Comparison of ENCODE assay signal across 17 mouse cellular contexts in the genomic region with DNA sequence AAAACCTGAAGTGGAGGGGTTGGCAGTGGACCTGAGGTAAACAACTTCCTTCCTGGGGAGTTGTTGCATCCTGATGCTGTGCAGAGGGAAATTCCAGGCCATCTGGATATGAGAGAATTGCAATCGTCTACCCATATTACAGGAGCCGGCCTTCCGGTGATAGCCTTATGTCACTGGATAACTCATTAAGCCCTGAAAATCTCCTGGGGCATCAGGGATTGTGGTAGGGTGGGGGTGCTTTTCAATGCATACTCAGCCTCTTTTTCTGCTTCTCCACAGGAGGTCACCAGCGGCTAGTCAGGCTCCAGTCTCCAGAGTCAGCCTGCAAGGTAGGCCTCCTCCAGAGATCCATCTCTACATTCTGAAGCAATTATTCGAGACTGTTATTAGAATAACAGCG.
DNase-seq lines count a peak whose midpoint lies in the region; ATAC-seq and TF ChIP-seq lines count a peak whose summit lies in the region.
"Had no signal": no experiment of that assay in that cellular context is flagged by ENCODE, and none has a peak within 500 bp of the region (broad histone marks: within the 10 kb centered on the region; RNA-seq: fewer than 3 reads in every experiment).

No protein-coding gene starts in this region.

- H3K27me3 ChIP-seq in embryonic facial prominence, embryonic 14.5 days (replicated peaks; ENCODE audit: control insufficient read depth, insufficient read depth, low read length) = no peaks in the 10 kb centered on the region
- no peaks in the 10 kb centered on the region for H3K27me3 ChIP-seq in embryonic facial prominence, embryonic 10.5 days (replicated peaks; ENCODE audit: low read depth, poor library complexity, severe bottlenecking)
- H3K27me3 ChIP-seq in kidney, adult 2 months (replicated peaks; ENCODE audit: control insufficient read depth, insufficient read depth, low read length) = no peaks in the 10 kb centered on the region
- H3K27me3 ChIP-seq in thymus, adult 2 months (ENCODE audit: control insufficient read depth, insufficient read depth, low read length) = no peaks in the 10 kb centered on the region
- H3K27me3 ChIP-seq: forebrain, embryonic 15.5 days; liver, embryonic 15.5 days; neural tube, embryonic 13.5 days; Patski had no signal

- no peak for TF ChIP-seq POLR2A in kidney, adult 2 months (IDR thresholded peaks at IDR 0.05; ENCODE audit: low read depth, low read length)
- TF ChIP-seq POLR2A in thymus, adult 2 months (IDR thresholded peaks at IDR 0.05; ENCODE audit: control insufficient read depth, extremely low read depth, insufficient read depth, low read length, poor library complexity) = no peak

- no peak overlapping the region for H3K4me3 ChIP-seq in embryonic facial prominence, embryonic 14.5 days (ENCODE audit: low read depth, low read length)
- H3K4me3 ChIP-seq in embryonic facial prominence, embryonic 10.5 days = no peak overlapping the region
- H3K4me3 ChIP-seq in kidney, adult 2 months (ENCODE audit: insufficient read depth, low read depth, low read length) = no peak overlapping the region
- no peak overlapping the region for H3K4me3 ChIP-seq in thymus, adult 2 months (ENCODE audit: control insufficient read depth, insufficient read depth, low read length)
- H3K4me3 ChIP-seq: erythroblast, embryonic 14.5 days; forebrain, embryonic 15.5 days; limb, embryonic 12.5 days; liver, embryonic 15.5 days; neural tube, embryonic 13.5 days had no signal

- intact Hi-C loops in left cerebral cortex, postnatal 4 days (cut with DNase I) = no loop called here

- H3K4me1 ChIP-seq in embryonic facial prominence, embryonic 14.5 days (ENCODE audit: control insufficient read depth, insufficient read depth, low read length) = peaks cover 14% of the 10 kb centered on the region; the same call in 1 of the 2 replicates
- peaks cover 20% of the 10 kb centered on the region for H3K4me1 ChIP-seq in embryonic facial prominence, embryonic 10.5 days
- H3K4me1 ChIP-seq in kidney, adult 2 months (ENCODE audit: control insufficient read depth, insufficient read depth, low read length) = no peaks in the 10 kb centered on the region
- peaks cover 15% of the 10 kb centered on the region for H3K4me1 ChIP-seq in thymus, adult 2 months (replicated peaks; ENCODE audit: control insufficient read depth, insufficient read depth, low read length)
- H3K4me1 ChIP-seq: forebrain, embryonic 15.5 days; liver, embryonic 15.5 days had no signal

- H3K27ac ChIP-seq in embryonic facial prominence, embryonic 14.5 days (replicated peaks; ENCODE audit: low read depth, low read length) = no peak overlapping the region
- H3K27ac ChIP-seq in embryonic facial prominence, embryonic 10.5 days (replicated peaks) = no peak overlapping the region
- no peak overlapping the region for H3K27ac ChIP-seq in kidney, adult 2 months (ENCODE audit: insufficient read depth, low read depth, low read length)
- peak overlapping the region; percentile 8; the same call in 1 of the 2 replicates for H3K27ac ChIP-seq in thymus, adult 2 months (ENCODE audit: control insufficient read depth, insufficient read depth, low read length)
- H3K27ac ChIP-seq: forebrain, embryonic 15.5 days; limb, embryonic 12.5 days; liver, embryonic 15.5 days; neural tube, embryonic 13.5 days had no signal

- TF ChIP-seq CTCF in kidney, adult 2 months (conservative IDR thresholded peaks at IDR 0.05; ENCODE audit: insufficient read depth, insufficient read length, low read depth, low read length) = 0 out of 2 replicates have a peak, but pooled peaks have one; percentile 9
- no peak for TF ChIP-seq CTCF in thymus, adult 2 months (IDR thresholded peaks at IDR 0.05; ENCODE audit: borderline replicate concordance, control insufficient read depth, extremely low read depth, insufficient read depth, low read length, poor library complexity)

- DNase-seq in embryonic facial prominence, embryonic 14.5 days (ENCODE audit: low spot score) = peak; percentile 42
- no peak for DNase-seq in embryonic facial prominence, embryonic 10.5 days (ENCODE audit: low spot score)
- no peak for DNase-seq in kidney, adult 2 months
- DNase-seq in kidney, postnatal 4 days = no peak
- no peak for DNase-seq in thymus, adult 2 months
- no peak for DNase-seq in thymus, adult 18-20 months
- DNase-seq in ovary, postnatal 14 days (ENCODE audit: low spot score) = no peak
- no peak for DNase-seq in left cerebral cortex, postnatal 4 days
- DNase-seq: adrenal gland, postnatal 36 days; cerebellum, postnatal 14 days; lung, postnatal 14 days had no signal

- WGBS in embryonic facial prominence, embryonic 14.5 days = 45% methylated on average over 6 of the region's 6 CpGs
- 48% methylated on average over 6 of the region's 6 CpGs for WGBS in embryonic facial prominence, embryonic 10.5 days
- WGBS in kidney, adult 2 months = 58% methylated on average over 6 of the region's 6 CpGs
- 52% methylated on average over 6 of the region's 6 CpGs for WGBS in thymus, adult 2 months

- H3K36me3 ChIP-seq in embryonic facial prominence, embryonic 14.5 days (ENCODE audit: control insufficient read depth, insufficient read depth, low read length) = no peaks in the 10 kb centered on the region
- H3K36me3 ChIP-seq in embryonic facial prominence, embryonic 10.5 days (replicated peaks) = no peaks in the 10 kb centered on the region
- H3K36me3 ChIP-seq in kidney, adult 2 months (ENCODE audit: control insufficient read depth, insufficient read depth, low read length) = no peaks in the 10 kb centered on the region
- H3K36me3 ChIP-seq in thymus, adult 2 months (ENCODE audit: control insufficient read depth, insufficient read depth, low read length) = no peaks in the 10 kb centered on the region
- H3K36me3 ChIP-seq: forebrain, embryonic 15.5 days; limb, embryonic 12.5 days; liver, embryonic 15.5 days; neural tube, embryonic 13.5 days had no signal

- peak; percentile 55; the same call in 1 of the 2 replicates for ATAC-seq in embryonic facial prominence, embryonic 14.5 days (ENCODE audit: low read depth)
- ATAC-seq: forebrain, embryonic 15.5 days; Patski had no signal

- no peak overlapping the region for H3K4me2 ChIP-seq in embryonic facial prominence, embryonic 14.5 days (ENCODE audit: low read depth, low read length)
- H3K4me2 ChIP-seq: forebrain, embryonic 15.5 days; limb, embryonic 12.5 days; liver, embryonic 15.5 days; neural tube, embryonic 13.5 days had no signal

- H3K9me3 ChIP-seq in embryonic facial prominence, embryonic 14.5 days (ENCODE audit: control insufficient read depth, low read length) = no peaks in the 10 kb centered on the region
- no peaks in the 10 kb centered on the region for H3K9me3 ChIP-seq in embryonic facial prominence, embryonic 10.5 days
- H3K9me3 ChIP-seq: forebrain, embryonic 15.5 days; limb, embryonic 12.5 days; liver, embryonic 15.5 days; neural tube, embryonic 13.5 days had no signal

- H3K9ac ChIP-seq in embryonic facial prominence, embryonic 14.5 days (ENCODE audit: low read depth, low read length) = no peak overlapping the region
- H3K9ac ChIP-seq: forebrain, embryonic 15.5 days; limb, embryonic 12.5 days; liver, embryonic 15.5 days; neural tube, embryonic 13.5 days had no signal
